Mouse (Mus musculus) G1E (cell line): ENCODE results near the gene C530008M17Rik. TPM values are rescaled to one million over a fixed set of nuclear protein-coding genes. Genes with fewer than 3 reads are reported as not detected.
A peak's percentile ranks its signal among the peaks of the same experiment; 100 is the strongest.

Experiments
- ATAC-seq: 2 replicates; pipeline ENCODE4 v1.8.0; 2016; ENCODE audit warnings: mild to moderate bottlenecking; ENCODE audit not compliant: insufficient number of reproducible peaks, poor library complexity, low FRiP score, severe bottlenecking; ENCODE audit errors: extremely low read depth
- DNase-seq: peaks from one replicate; pipeline ENCODE4 v3.0.0; 2012; ENCODE audit warnings: low spot score
- H3K27me3 ChIP-seq: 2 replicates; pipeline ENCODE4 v1.6.1; 2012; ENCODE audit warnings: mild to moderate bottlenecking, low read length, inconsistent platforms; ENCODE audit not compliant: insufficient read depth
- H3K36me3 ChIP-seq: replicated peaks from 2 replicates; pipeline ENCODE3; 2012; ENCODE audit warnings: mild to moderate bottlenecking, inconsistent platforms
- H3K4me1 ChIP-seq: 2 replicates; pipeline ENCODE4 v1.6.1; 2012; ENCODE audit warnings: low read depth, low read length, inconsistent platforms, mixed read lengths; ENCODE audit not compliant: insufficient read depth
- H3K4me3 ChIP-seq: 2 replicates; pipeline ENCODE4 v1.5.1; 2012; ENCODE audit warnings: low read depth, mild to moderate bottlenecking, inconsistent platforms, low read length, moderate library complexity, mixed read lengths
- H3K9me3 ChIP-seq: replicated peaks from 2 replicates; pipeline ENCODE4 v1.6.1; 2012; ENCODE audit warnings: inconsistent platforms
- CTCF ChIP-seq: IDR thresholded peaks from 2 replicates; pipeline ENCODE4 v1.5.1; 2012; ENCODE audit warnings: low read depth, low read length, inconsistent platforms, mixed read lengths
- GATA1 ChIP-seq: IDR thresholded peaks from 2 replicates; pipeline ENCODE4 v1.6.1; 2012; ENCODE audit warnings: borderline replicate concordance, low read length, inconsistent platforms, mixed read lengths
- GATA2 ChIP-seq: IDR thresholded peaks from 2 replicates; pipeline ENCODE4 v1.6.1; 2012; ENCODE audit warnings: low read depth, low read length, inconsistent platforms, borderline replicate concordance
- POLR2AphosphoS5 ChIP-seq: IDR thresholded peaks from 2 replicates; pipeline ENCODE4 v1.6.1; 2012; ENCODE audit warnings: low read depth, low read length, inconsistent platforms; ENCODE audit not compliant: insufficient replicate concordance
- TAL1 ChIP-seq: conservative IDR thresholded peaks from 2 replicates; pipeline ENCODE4 v1.6.1; 2012; ENCODE audit warnings: low read depth, low read length, inconsistent platforms, mixed read lengths
- polyA plus RNA-seq: library from polyadenylated mRNA; stranded (reverse); fragments of >175 nt; gene quantifications from 2 replicates; pipeline ENCODE4 v1.2.3, GENCODE M21; 2012
- total RNA-seq, 2 experiments: library from RNA; stranded (forward) in 1 of 2; stranded (reverse) in 1 of 2; fragments of 200-1000 nt in 1 of 2; fragments of >200 nt in 1 of 2; fragmentation: Nextera tagmentation in 1 of 2; gene quantifications; 2 replicates each; pipeline ENCODE4 v1.2.3; 2014 to 2017

The C530008M17Rik gene
- total and polyA plus RNA-seq, 3 experiments: 7.3 to 41.5 (median 25.1) TPM

DNA sequence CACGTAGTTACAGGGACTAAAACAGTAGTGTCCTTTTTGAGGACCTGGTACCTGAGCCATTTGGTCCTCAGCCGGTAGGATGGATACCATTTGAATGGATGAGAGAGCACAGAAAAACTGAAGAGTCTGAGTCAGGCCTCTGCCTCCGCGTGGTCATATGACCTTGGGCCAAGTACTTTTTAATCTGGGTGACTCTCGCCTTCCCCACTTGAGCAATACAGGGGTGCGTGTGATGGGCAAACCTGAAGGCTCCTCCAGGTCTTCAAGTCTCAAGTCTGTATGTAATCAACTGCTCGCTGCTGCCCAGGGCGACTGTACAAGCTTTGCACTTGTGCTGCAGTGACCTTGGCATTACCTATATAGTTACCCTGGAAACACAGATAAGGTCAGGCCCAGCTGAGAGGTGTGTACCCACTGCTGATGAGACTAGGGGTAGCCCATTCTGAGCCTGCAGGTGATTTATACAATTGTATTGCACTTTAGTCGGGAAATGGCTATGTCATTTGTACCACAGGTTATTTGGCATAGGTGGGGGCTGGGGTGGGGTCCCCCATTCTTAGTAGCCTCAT is 187.6 kb downstream of the C530008M17Rik start:
- H3K36me3 ChIP-seq: peaks cover 88% of the 10 kb centered on the region

DNA sequence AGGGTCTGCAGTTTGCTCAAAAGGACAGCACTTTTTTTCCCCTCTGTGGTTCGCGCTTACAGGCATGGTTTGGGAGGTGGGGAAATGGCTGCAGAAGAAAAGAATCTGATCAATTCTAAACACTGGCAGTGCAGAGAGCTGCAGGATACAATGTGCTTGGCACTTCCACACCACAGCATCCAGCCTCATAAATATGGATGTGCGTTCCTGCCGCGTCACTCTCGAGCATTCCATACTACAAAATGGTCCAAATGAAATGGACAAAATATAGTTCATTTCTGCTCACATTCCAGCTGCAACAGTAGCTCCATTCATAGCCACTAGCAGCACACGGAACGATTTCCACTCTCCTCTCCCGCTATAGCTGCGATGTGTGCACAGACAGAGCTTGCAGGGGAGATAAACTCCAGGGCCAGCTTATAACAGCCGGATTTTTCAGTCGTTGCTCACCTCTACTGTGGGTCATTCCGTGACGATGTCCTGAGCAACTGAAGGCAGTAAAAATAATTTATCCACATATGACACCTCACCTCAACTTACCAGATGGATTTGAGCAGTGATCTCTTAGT is 188.4 kb downstream of the C530008M17Rik start:
- TF ChIP-seq GATA2 (no peak), GATA1 (no peak), TAL1 (no peak), POLR2AphosphoS5 (no peak), CTCF (no peak)
- H3K4me3 ChIP-seq: no peak overlapping the region
- peaks cover 4% of the 10 kb centered on the region; the same call in 1 of the 2 replicates for H3K4me1 ChIP-seq
- no peaks in the 10 kb centered on the region for H3K9me3 ChIP-seq
- ATAC-seq (no peak), DNase-seq (no peak)
- H3K36me3 ChIP-seq: peaks cover 86% of the 10 kb centered on the region
- no peaks in the 10 kb centered on the region for H3K27me3 ChIP-seq

More for the DNA sequence above, 187.6 kb downstream of the C530008M17Rik start:
- no peak for TF ChIP-seq CTCF
- no peak for TF ChIP-seq POLR2AphosphoS5
- TF ChIP-seq GATA1: no peak
- TF ChIP-seq GATA2: no peak
- TF ChIP-seq TAL1: no peak
- ATAC-seq (no peak), DNase-seq (no peak)
- peaks cover 4% of the 10 kb centered on the region; the same call in 1 of the 2 replicates for H3K4me1 ChIP-seq
- no peak overlapping the region for H3K4me3 ChIP-seq
- H3K9me3 ChIP-seq: no peaks in the 10 kb centered on the region
- no peaks in the 10 kb centered on the region for H3K27me3 ChIP-seq

GRCm38 (mm10) chr5:76847106-76847505 is 190.8 kb downstream of the C530008M17Rik start:
- H3K27me3 ChIP-seq: no peaks in the 10 kb centered on the region
- no peak overlapping the region for H3K4me3 ChIP-seq
- DNase-seq (no peak), ATAC-seq (no peak)
- H3K36me3 ChIP-seq: peaks cover 83% of the 10 kb centered on the region
- H3K9me3 ChIP-seq: no peaks in the 10 kb centered on the region
- H3K4me1 ChIP-seq: peaks cover under 1% of the 10 kb centered on the region; the same call in 1 of the 2 replicates
- TF ChIP-seq TAL1 (no peak), GATA2 (no peak), POLR2AphosphoS5 (no peak)

- no peak overlapping the region for H3K4me3 ChIP-seq
- TF ChIP-seq TAL1 (no peak), GATA1 (no peak), POLR2AphosphoS5 (no peak), GATA2 (no peak), CTCF (no peak)
- H3K4me1 ChIP-seq: no peaks in the 10 kb centered on the region; the same call in 1 of the 2 replicates
- no peaks in the 10 kb centered on the region for H3K27me3 ChIP-seq
- H3K9me3 ChIP-seq: no peaks in the 10 kb centered on the region
- ATAC-seq (no peak), DNase-seq (no peak)
- H3K36me3 ChIP-seq: peaks cover 76% of the 10 kb centered on the region
Observed at GRCm38 (mm10) chr5:76851316-76851715, 195.0 kb downstream of the C530008M17Rik start.

DNA sequence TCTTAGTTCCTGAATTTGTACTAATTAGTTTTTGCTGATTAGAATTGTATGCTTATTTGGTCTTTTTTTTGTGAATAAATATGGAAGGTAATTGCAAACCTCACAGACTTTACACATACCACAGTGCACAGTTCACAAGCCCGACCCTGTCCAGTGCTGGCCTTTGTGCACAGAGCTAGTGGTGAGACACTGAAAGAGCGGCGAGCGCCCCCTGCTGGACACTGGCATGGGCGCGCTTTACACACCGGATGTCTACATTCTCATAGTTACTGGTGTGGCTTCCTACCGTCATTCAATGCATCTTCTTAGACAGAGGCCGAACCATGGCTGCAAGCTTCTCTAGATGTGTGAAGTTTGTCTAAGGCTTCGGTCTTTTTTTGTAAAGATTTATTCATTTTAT is 197.2 kb downstream of the C530008M17Rik start:
- peaks cover 76% of the 10 kb centered on the region for H3K36me3 ChIP-seq
- peak; percentile 74 for DNase-seq
- TF ChIP-seq CTCF (peak; percentile 92), GATA2 (no peak), GATA1 (no peak)
- H3K4me3 ChIP-seq: no peak overlapping the region
- no peaks in the 10 kb centered on the region for H3K27me3 ChIP-seq
- no peaks in the 10 kb centered on the region; the same call in 1 of the 2 replicates for H3K9me3 ChIP-seq
- H3K4me1 ChIP-seq: no peaks in the 10 kb centered on the region; the same call in 1 of the 2 replicates
- ATAC-seq: peak; percentile 70

- Histone ChIP-seq H3K36me3 (peaks cover 80% of the 10 kb centered on the region), H3K27me3 (no peaks in the 10 kb centered on the region), H3K4me3 (no peak overlapping the region), H3K9me3 (no peaks in the 10 kb centered on the region; the same call in 1 of the 2 replicates), H3K4me1 (no peaks in the 10 kb centered on the region; the same call in 1 of the 2 replicates)
- ATAC-seq (no peak), DNase-seq (no peak)
- TF ChIP-seq POLR2AphosphoS5: no peak
- TF ChIP-seq TAL1: no peak
- no peak for TF ChIP-seq GATA1
- TF ChIP-seq CTCF: no peak
- no peak for TF ChIP-seq GATA2
Observed at GRCm38 (mm10) chr5:76855829-76856600, 199.7 kb downstream of the C530008M17Rik start.
